Mouse (Mus musculus): ENCODE results near the gene Crhbp. TPM values are rescaled to one million over a fixed set of nuclear protein-coding genes. Genes with fewer than 3 reads are reported as not detected.

Gene Crhbp
- polyA plus RNA-seq, 1 experiment from 2014 or later: 0.11 TPM

DNA sequence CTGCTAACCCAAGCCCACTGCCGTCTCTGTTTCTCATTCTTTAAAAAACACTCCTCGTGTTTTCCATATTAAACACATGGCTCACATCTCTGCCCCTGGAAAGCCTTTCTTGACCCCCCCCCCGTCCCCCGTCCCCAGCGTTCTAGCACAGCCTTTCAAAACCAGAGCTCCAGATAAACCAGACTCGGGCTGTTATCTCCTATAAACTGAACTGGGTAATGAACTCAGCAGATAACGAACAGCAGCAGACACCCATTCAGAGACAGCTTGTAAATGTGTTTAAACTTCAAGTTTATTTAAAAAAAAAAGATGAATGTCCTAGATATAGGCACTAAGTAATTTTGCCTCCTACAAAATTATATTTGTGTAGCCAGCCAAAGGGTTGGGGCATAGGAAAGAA lies 30.4 kb upstream of the Crhbp start:
- Histone ChIP-seq H3K9ac (no peak overlapping the region), H3K4me3 (ENCODE audit: low read depth, low read length) (no peak overlapping the region), H3K4me2 (no peak overlapping the region), H3K4me1 (ENCODE audit: insufficient read depth) (peaks cover 4% of the 10 kb centered on the region; the same call in 1 of the 2 replicates), H3K27ac (ENCODE audit: low read depth) (no peak overlapping the region), H3K9me3 (ENCODE audit: low read depth, low read length) (no peaks in the 10 kb centered on the region), H3K36me3 (ENCODE audit: insufficient read depth) (no peaks in the 10 kb centered on the region), H3K27me3 (ENCODE audit: insufficient read depth, low read length) (no peaks in the 10 kb centered on the region)
- WGBS: 23% methylated on average over 7 of the region's 7 CpGs
- ATAC-seq (ENCODE audit: insufficient read depth) (peak; percentile 73), DNase-seq (peak; percentile 29)
- no peak for TF ChIP-seq CTCF (IDR thresholded peaks at IDR 0.05; ENCODE audit: low read depth)

DNA sequence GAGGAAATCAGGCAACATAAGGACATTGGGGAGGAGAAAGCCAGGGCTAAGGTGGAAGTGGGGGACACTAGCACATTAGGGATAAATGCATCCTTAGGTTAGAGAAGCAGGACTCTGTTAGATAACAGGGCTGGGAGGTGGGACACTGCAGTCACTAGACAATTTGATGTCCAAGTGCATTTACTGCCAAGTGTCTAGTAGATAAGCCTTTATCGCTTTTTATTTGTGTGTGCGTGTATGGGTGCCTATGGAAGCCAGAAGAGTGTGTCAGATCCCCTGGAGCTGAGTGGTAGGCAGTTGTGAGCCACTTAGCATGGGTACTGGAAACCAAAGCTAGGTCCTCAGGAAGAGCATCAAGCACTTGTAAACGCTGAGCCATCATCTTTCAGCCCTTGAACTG lies 29.6 kb upstream of the Crhbp start:
- no peak overlapping the region for H3K4me2 ChIP-seq
- no peak for TF ChIP-seq CTCF (IDR thresholded peaks at IDR 0.05; ENCODE audit: low read depth)
- WGBS: 67% methylated on average over 3 of the region's 3 CpGs

DNA sequence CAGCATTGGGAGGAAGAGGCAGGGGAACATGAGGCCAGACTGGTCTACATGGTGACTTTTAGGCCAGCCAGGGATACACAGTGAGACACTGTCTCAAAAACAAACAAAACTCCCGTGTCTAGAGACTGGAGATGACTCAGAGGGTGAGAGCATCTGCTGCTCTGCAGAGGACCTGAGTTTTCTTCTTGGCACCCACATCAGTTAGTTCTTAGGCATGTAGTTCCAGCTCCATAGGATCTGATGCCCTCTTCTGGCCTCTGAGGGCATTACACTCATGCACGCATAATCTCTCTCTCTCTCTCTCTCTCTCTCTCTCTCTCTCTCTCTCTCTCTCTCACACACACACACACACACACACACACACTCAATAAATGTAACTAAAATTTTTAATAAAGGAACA lies 26.2 kb upstream of the Crhbp start:
- WGBS: 60% methylated on average over 2 of the region's 2 CpGs
- Histone ChIP-seq H3K4me2 (no peak overlapping the region), H3K36me3 (ENCODE audit: insufficient read depth) (no peaks in the 10 kb centered on the region), H3K4me3 (ENCODE audit: low read depth, low read length) (no peak overlapping the region), H3K4me1 (ENCODE audit: insufficient read depth) (peaks cover 4% of the 10 kb centered on the region; the same call in 1 of the 2 replicates), H3K9me3 (ENCODE audit: low read depth, low read length) (no peaks in the 10 kb centered on the region), H3K27me3 (ENCODE audit: insufficient read depth, low read length) (no peaks in the 10 kb centered on the region), H3K27ac (ENCODE audit: low read depth) (no peak overlapping the region), H3K9ac (no peak overlapping the region)
- peak; percentile 68 for TF ChIP-seq CTCF (IDR thresholded peaks at IDR 0.05; ENCODE audit: low read depth)
- ATAC-seq (ENCODE audit: insufficient read depth) (no peak), DNase-seq (peak; percentile 43)

More for the DNA sequence above, 29.6 kb upstream of the Crhbp start:
- Histone ChIP-seq H3K4me3 (ENCODE audit: low read depth, low read length) (no peak overlapping the region), H3K27me3 (ENCODE audit: insufficient read depth, low read length) (no peaks in the 10 kb centered on the region), H3K27ac (ENCODE audit: low read depth) (no peak overlapping the region), H3K9ac (no peak overlapping the region), H3K9me3 (ENCODE audit: low read depth, low read length) (no peaks in the 10 kb centered on the region), H3K36me3 (ENCODE audit: insufficient read depth) (no peaks in the 10 kb centered on the region), H3K4me1 (ENCODE audit: insufficient read depth) (peaks cover 4% of the 10 kb centered on the region; the same call in 1 of the 2 replicates)
- DNase-seq (no peak), ATAC-seq (ENCODE audit: insufficient read depth) (no peak)

DNA sequence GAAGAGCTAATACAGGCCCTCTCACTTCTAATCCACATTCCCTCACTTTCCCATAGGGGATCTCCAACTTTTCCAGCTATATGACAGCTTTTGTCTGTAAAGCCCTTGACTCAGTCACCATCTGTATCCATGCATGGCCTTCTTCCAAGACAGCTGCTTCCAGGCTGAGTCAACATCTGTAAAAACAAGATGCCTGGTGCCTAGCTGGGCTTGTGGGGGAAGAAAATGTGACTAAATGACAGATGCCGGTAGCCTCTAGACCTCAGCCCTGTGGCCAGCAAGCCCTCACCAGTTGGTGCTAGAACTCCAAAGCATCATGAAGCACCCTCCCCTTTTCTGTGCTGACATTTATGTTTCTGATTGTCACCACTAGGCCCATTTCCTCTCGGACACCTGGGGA lies 6.8 kb upstream of the Crhbp start:
- TF ChIP-seq CTCF (IDR thresholded peaks at IDR 0.05; ENCODE audit: low read depth): no peak
- WGBS: 57% methylated on average over 2 of the region's 2 CpGs
- peak; percentile 43 for DNase-seq
- H3K36me3 ChIP-seq (ENCODE audit: insufficient read depth): no peaks in the 10 kb centered on the region
- H3K27me3 ChIP-seq (ENCODE audit: insufficient read depth, low read length): no peaks in the 10 kb centered on the region
- H3K9me3 ChIP-seq (ENCODE audit: low read depth, low read length): no peaks in the 10 kb centered on the region
- no peak overlapping the region for H3K27ac ChIP-seq (ENCODE audit: low read depth)
- no peak for ATAC-seq (ENCODE audit: insufficient read depth)
- no peak overlapping the region for H3K9ac ChIP-seq
- H3K4me3 ChIP-seq (ENCODE audit: low read depth, low read length): no peak overlapping the region
- H3K4me1 ChIP-seq (ENCODE audit: insufficient read depth): no peaks in the 10 kb centered on the region
- no peak overlapping the region for H3K4me2 ChIP-seq

DNA sequence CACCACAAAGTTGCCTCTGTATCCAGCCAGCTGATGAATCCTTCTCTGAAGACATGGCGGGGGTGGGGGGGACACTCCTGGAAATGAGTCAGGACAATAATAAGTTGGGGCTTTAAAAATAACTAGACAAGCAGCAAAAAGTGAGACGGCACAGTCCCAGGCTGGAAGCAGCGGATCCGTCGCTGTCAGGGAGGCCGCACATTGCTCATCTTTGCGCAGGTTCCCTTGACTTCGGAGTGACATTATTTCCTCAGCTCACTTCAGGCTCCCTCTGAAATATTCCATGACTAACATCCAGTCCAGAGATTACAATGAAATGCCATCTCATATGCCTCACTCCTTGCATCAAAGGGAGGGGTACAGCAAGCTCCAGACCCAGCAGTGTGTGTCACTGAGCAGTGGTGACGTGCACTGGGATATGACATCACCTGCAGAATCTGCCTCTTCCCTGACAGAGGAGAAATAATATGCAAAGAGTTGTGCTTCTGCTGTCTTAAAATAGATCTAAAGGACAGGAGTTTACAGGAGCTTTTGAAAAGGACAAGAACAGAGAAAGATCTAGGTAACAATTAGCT lies 6.0 kb upstream of the Crhbp start:
- no peak overlapping the region for H3K4me2 ChIP-seq
- H3K9ac ChIP-seq: no peak overlapping the region
- no peaks in the 10 kb centered on the region for H3K9me3 ChIP-seq (ENCODE audit: low read depth, low read length)
- ATAC-seq (ENCODE audit: insufficient read depth) (no peak), DNase-seq (no peak)
- TF ChIP-seq CTCF (IDR thresholded peaks at IDR 0.05; ENCODE audit: low read depth): no peak
- no peaks in the 10 kb centered on the region for H3K36me3 ChIP-seq (ENCODE audit: insufficient read depth)
- no peak overlapping the region for H3K4me3 ChIP-seq (ENCODE audit: low read depth, low read length)
- WGBS: 80% methylated on average over 9 of the region's 9 CpGs
- no peaks in the 10 kb centered on the region for H3K4me1 ChIP-seq (ENCODE audit: insufficient read depth)
- H3K27ac ChIP-seq (ENCODE audit: low read depth): no peak overlapping the region
- no peaks in the 10 kb centered on the region for H3K27me3 ChIP-seq (ENCODE audit: insufficient read depth, low read length)

DNA sequence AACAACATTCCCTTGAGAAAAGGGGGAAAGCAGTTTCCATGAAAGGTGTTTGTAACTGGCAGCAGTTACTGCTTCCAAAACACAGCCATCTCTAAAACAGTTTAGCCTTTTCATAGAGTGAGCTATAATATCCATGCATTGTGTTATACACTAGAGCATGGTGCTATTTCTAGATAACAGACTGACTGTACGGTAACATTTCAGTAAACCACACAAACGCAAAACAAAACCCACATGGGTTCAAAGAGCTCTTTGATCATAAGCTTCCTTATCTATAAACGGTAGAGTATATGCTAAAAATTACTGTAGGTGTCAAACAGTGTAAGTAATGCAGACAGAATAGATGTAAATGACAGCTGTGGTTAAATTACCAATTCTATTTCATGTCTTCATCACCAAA lies 5.0 kb upstream of the Crhbp start:
- Histone ChIP-seq H3K9me3 (ENCODE audit: low read depth, low read length) (no peaks in the 10 kb centered on the region), H3K4me3 (ENCODE audit: low read depth, low read length) (no peak overlapping the region), H3K27me3 (ENCODE audit: insufficient read depth, low read length) (peaks cover 7% of the 10 kb centered on the region), H3K36me3 (ENCODE audit: insufficient read depth) (no peaks in the 10 kb centered on the region), H3K9ac (no peak overlapping the region), H3K4me2 (no peak overlapping the region), H3K4me1 (ENCODE audit: insufficient read depth) (no peaks in the 10 kb centered on the region), H3K27ac (ENCODE audit: low read depth) (no peak overlapping the region)
- ATAC-seq (ENCODE audit: insufficient read depth): no peak
- WGBS: 41% methylated on average over 3 of the region's 3 CpGs
- DNase-seq: no peak
- no peak for TF ChIP-seq CTCF (IDR thresholded peaks at IDR 0.05; ENCODE audit: low read depth)

DNA sequence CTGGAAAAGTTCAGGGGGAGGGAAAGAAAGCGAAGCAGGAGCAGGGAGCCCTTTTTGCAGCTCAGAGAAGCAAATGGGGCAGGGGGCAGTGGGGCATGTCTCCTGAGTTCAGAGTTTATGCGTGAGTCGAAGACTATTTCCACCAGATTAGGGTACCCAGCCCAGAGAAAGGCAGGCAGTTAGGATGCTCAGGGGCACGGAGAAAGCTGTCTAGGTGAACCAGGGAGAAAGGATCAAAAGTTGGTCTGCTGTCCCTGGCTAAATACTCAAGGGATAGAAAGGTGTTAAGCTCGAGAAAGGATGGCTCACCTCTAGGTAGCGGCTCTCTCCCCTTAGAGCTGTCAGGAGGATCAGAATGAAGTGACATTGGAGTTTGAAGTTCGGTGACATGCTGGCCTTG lies 433 bp downstream of the Crhbp start:
- 15% methylated on average over 7 of the region's 7 CpGs for WGBS
- Histone ChIP-seq H3K36me3 (ENCODE audit: insufficient read depth) (no peaks in the 10 kb centered on the region), H3K9me3 (ENCODE audit: low read depth, low read length) (no peaks in the 10 kb centered on the region), H3K27ac (ENCODE audit: low read depth) (no peak overlapping the region), H3K27me3 (ENCODE audit: insufficient read depth, low read length) (peaks cover 29% of the 10 kb centered on the region), H3K4me2 (peak overlapping the region; percentile 83), H3K9ac (peak overlapping the region; percentile 16; the same call in 1 of the 2 replicates), H3K4me1 (ENCODE audit: insufficient read depth) (no peaks in the 10 kb centered on the region), H3K4me3 (ENCODE audit: low read depth, low read length) (peak overlapping the region; percentile 40; the same call in 1 of the 2 replicates)
- DNase-seq: no peak
- no peak for TF ChIP-seq CTCF (IDR thresholded peaks at IDR 0.05; ENCODE audit: low read depth)
- no peak for ATAC-seq (ENCODE audit: insufficient read depth)

Measured in lung, embryonic 14.5 days (tissue).